16 mouse cellular contexts compared by ENCODE assay signal in the genomic region with DNA sequence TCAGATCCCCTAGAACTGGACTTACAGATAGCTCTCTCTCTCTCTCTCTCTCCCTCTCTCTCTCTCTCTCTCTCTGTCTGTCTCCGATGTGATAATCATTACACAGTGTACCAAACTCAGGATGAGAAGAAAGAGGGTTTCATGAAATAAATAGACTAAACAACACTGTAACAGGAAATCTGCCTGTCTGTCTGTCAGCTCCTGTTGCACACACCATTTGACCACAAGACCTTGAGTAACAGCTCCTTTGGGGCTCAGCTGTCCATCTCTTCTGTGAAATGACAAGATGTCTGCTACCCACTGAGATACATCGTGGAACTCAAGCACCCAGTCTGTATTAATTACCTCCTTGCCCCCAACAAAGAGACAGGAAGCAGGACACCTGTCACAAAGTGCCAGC.
"Had no signal": no experiment of that assay in that cellular context is flagged by ENCODE, and none has a peak within 500 bp of the region (broad histone marks: within the 10 kb centered on the region; RNA-seq: fewer than 3 reads in every experiment).

No protein-coding gene starts in this region.

- DNase-seq: kidney, adult 18-20 months; kidney, postnatal 14 days; liver, embryonic 13.5 days; lung, adult 2 months; lung, postnatal 10 days; midbrain, embryonic 14.5 days; retina, postnatal 1 day; right cerebral cortex, postnatal 4 days; thymus, postnatal 36 days had no signal

- H3K27ac ChIP-seq: kidney, embryonic 15.5 days; left cerebral cortex, adult 2 months; limb, embryonic 15.5 days; liver, embryonic 13.5 days; midbrain, embryonic 10.5 days; neural tube, embryonic 15.5 days; stomach, embryonic 15.5 days had no signal

- H3K36me3 ChIP-seq: kidney, embryonic 15.5 days; limb, embryonic 15.5 days; liver, embryonic 13.5 days; midbrain, embryonic 10.5 days; neural tube, embryonic 15.5 days; stomach, embryonic 15.5 days had no signal

- H3K9me3 ChIP-seq: kidney, embryonic 15.5 days; limb, embryonic 15.5 days; liver, embryonic 13.5 days; midbrain, embryonic 10.5 days; neural tube, embryonic 15.5 days; stomach, embryonic 15.5 days had no signal

- H3K9ac ChIP-seq: kidney, embryonic 15.5 days; limb, embryonic 15.5 days; liver, embryonic 13.5 days; neural tube, embryonic 15.5 days; stomach, embryonic 15.5 days had no signal

- H3K4me3 ChIP-seq: kidney, embryonic 15.5 days; left cerebral cortex, adult 2 months; limb, embryonic 15.5 days; liver, embryonic 13.5 days; midbrain, embryonic 10.5 days; myocyte; neural tube, embryonic 15.5 days; stomach, embryonic 15.5 days had no signal

- H3K4me2 ChIP-seq: kidney, embryonic 15.5 days; limb, embryonic 15.5 days; liver, embryonic 13.5 days; neural tube, embryonic 15.5 days; stomach, embryonic 15.5 days had no signal
